Mouse (Mus musculus) cortical plate, adult 2 months (tissue): Measurements from ENCODE around the gene Acvr1.

Experiments
- CTCF ChIP-seq: fragments of 200-500 bp; IDR thresholded peaks from 2 replicates; pipeline ENCODE4 v1.5.1; 2011; ENCODE audit warnings: mild to moderate bottlenecking, control low read depth, low read length; ENCODE audit not compliant: insufficient read depth; ENCODE audit errors: extremely low read depth
- POLR2A ChIP-seq: fragments of 200-500 bp; IDR thresholded peaks from 2 replicates; pipeline ENCODE4 v1.6.1; 2011; ENCODE audit warnings: mild to moderate bottlenecking, low read length, control low read depth; ENCODE audit not compliant: insufficient read depth; ENCODE audit errors: extremely low read depth

- TF ChIP-seq CTCF (no peak), POLR2A (no peak)
These were observed 29.9 kb upstream of the Acvr1 start for GRCm38 (mm10) chr2:58596774-58597342.
